Mouse (Mus musculus) lung, adult 18-20 months (tissue): ENCODE measurements around the gene Tlx1.

ENCODE experiments used
- DNase-seq, 2 experiments: peaks; one replicate each; pipeline ENCODE4 v3.0.0; 2022; ENCODE audit warnings: mixed read lengths in 2 of 2

Gene Tlx1

GRCm38 (mm10) chr19:45150490-45151181 is at the start of gene Tlx1:
Gene Tlx1, plus strand, starts transcription at chr19:45150680.
- no peak for DNase-seq

GRCm38 (mm10) chr19:45105591-45105990 is 44.9 kb upstream of the Tlx1 start:
- DNase-seq, result no peak

- DNase-seq, result no peak
These were observed 43.8 kb upstream of the Tlx1 start for GRCm38 (mm10) chr19:45106689-45107088.

DNA sequence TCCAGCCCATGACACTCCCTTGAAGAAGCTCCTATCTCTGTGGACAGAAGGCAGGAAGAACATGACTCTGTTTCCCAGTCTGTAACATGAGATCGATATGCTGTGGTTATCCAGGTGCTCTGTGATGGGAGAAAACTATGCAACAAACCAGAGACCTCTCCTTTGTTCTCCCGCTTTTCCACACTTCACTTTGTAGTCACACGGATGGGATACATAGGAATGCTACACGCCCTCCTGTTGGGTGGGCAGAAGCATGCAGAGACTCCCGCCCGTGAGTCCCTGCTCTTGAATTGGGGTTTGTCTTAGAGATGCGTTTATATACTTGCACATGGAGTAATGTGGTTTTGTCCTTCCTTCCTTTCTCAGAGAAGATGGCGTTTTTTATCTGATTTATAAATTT is 39.8 kb upstream of the Tlx1 start:
- no peak for DNase-seq

DNA sequence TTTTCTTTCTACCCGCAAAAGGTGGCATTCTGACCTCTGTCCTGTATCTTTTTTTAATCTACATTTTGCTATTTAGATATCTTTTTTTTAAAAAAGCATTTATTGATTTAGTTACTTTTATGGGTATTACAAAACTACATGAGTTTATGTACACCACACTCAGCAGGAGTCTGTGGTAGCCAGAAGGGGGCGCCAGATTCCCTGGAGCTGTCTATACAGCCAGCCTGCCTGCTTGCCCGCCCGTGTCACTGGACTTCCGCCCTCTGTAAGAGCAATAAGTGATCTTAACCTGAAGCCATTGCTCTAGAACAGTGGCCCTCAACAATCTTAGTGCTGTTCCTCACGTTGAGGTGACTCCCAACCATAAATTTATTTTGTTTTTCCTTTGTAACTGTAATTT is 38.0 kb upstream of the Tlx1 start:
- no peak for DNase-seq

DNA sequence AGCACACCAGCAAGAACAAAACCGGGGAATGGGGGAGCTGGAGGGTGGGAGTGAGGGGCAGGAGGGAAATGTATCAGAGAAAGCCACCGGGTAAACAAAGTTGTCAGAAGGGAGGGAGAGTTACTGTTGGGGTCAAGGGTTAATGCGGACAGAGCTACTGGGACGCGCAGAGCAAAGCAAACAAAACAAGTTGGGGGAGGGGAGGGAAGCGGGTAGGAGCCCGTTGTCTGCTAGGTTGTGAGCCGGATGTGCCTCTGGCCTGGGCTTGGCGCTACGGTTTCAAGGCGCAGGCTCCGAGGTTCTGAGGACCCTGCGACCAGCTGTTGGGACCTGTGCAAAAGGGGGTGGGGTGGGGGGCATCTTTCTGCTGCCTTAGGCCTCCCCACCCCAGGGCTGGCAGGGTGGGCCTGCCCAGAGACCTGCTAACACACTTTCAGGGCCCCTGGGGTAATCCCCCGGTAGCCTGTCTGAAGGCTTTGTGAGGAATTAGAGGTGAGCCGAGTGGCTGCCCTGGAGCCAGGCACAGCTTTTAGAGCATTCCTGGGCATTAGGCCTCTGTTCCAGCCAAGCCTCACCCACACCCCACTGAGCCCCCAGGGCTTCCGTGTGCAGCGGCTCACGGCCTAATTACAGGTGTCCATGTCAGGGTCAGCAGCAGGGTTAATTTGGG is 36.6 kb upstream of the Tlx1 start:
- no peak for DNase-seq

DNA sequence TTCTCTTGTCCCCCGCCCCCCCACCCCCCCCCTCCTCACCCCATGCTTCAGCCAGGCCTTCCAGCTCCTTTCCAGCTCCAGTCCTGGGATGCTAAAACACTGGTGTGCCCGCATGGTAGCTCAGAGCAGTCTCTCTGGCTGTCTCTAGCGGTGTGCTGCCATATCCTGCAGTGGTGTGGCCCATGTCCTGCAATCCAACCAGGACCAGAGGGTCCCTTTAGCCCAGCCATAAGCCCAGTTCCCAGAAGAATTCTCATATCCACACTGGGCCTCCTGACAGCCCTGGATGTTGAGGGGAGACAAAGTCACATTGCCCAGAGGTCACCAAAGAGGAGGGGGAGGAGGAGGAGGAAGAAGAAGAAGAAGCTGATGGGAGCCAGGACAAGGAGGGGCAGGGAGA is 35.7 kb upstream of the Tlx1 start:
- DNase-seq, result no peak

DNA sequence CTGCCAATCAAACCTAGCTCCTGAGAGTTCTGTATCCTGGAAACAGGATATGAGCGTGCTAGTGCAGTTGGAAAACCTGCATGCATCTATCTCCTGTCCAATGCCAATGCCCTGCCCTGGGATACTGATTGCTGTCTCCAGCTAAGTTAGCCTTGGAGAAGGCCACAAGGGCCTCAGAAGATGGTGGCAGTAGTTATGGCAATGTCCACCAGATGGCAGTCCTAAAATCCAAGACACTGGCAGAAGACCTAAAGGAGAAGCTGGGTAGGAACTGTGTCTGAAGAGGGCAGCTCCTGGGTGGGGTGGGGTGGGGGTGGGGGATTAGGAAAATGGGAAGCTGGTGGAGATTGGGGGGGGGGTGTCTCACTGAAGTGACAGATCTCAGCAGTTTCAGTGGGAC is 33.7 kb upstream of the Tlx1 start:
- DNase-seq, result peak; percentile 15 to 23

- DNase-seq, result no peak
These were observed 18.4 kb upstream of the Tlx1 start for GRCm38 (mm10) chr19:45131966-45132628.

GRCm38 (mm10) chr19:45142531-45142930 is 7.9 kb upstream of the Tlx1 start:
- DNase-seq, result no peak

GRCm38 (mm10) chr19:45143214-45143895 is 7.1 kb upstream of the Tlx1 start:
- no peak for DNase-seq

DNA sequence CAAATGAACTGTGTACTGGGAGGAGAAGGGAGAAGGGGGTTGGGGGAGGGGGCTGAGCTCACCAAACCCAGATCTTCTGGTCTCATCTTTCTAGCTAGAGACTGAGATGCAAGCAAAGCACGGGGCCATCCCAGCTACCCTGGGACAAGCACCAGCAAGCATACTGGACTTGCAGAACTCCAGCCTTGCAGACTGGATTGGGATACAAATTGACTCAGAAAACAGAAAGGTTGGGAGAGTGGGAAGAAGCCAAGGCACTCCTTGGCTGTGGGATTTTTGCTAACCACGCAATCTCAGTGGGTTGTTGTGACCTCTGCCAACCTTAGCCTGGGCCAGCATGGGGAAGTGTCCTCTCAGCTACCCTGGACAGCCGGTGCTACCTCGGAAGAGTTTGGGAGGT is 3.4 kb upstream of the Tlx1 start:
- DNase-seq, result no peak

DNA sequence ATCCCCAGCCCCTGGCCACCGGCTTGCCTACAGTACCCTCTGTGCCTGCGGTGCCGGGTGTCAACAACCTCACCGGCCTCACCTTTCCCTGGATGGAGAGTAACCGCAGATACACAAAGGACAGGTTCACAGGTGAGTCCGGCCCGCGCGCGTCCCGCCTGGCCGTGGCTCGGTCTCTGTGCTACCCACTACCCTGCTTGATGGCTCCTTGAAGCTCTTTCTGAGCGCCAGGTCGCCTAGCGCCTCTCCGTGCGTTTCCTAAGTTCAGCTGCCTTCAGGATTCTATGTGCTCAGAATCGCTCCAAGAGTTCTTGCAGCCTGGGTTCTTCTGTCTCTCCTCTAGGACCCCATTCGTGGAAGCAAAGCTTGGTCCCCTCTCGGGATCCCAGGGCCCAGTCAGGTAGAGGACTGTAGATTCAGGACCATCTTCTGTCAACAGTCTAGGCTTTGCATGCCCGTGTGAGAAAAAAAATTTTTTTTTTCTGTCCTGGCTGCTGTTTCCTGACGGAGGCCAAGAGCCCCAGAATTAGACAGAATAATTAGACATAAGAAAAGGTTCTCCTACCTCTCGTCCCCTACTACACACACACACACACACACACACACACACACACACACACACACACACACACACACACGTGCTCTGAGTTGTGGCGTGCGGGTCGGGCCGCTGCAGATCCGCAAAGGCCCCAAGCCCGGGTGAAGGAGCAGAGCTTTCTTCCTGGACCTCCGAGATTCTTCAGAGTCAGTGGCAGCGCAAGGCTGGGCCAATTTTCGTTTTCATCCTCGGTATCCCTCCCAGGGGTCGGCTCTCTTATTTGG is 1.1 kb downstream of the Tlx1 start:
- no peak for DNase-seq

- DNase-seq, result no peak
These were observed 1.7 kb downstream of the Tlx1 start for GRCm38 (mm10) chr19:45152183-45152650.

DNA sequence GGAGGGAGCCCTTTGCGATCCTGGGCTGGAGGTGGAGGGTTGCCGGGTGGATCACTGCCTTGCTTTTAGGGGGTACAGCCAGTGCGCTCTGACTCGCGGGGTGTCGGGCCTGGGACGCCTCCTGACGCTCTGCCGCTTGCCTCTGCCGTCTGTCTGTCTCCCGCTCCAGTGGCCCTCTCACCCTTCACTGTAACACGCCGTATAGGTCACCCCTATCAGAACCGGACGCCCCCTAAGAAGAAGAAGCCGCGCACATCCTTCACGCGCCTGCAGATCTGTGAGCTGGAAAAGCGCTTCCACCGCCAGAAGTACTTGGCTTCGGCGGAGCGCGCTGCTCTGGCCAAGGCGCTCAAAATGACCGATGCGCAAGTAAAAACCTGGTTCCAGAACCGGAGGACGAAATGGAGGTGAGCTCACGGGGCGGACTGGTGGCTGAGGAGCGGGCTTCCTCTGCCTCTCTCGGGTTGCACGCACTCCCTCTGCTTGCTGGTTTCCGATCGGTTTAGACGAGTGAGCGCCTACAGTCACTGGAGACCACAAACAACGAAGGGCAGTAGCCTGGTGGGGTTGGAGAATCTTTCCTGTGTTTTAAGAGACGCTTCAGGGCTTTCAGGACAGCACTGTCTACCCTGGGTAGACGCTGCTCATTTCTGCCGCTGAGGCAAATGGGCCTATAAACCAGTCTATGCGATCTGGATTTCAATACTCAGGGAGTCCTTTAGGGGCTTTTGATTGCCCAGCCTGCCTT is 3.0 kb downstream of the Tlx1 start:
- no peak for DNase-seq

- DNase-seq, result no peak
These were observed 3.5 kb downstream of the Tlx1 start for GRCm38 (mm10) chr19:45154059-45154386.

GRCm38 (mm10) chr19:45154521-45154920 is 4.0 kb downstream of the Tlx1 start:
- no peak for DNase-seq

GRCm38 (mm10) chr19:45155141-45155790 is 4.8 kb downstream of the Tlx1 start:
- no peak for DNase-seq

- DNase-seq, result no peak
These were observed 5.3 kb downstream of the Tlx1 start for GRCm38 (mm10) chr19:45155791-45156186.

DNA sequence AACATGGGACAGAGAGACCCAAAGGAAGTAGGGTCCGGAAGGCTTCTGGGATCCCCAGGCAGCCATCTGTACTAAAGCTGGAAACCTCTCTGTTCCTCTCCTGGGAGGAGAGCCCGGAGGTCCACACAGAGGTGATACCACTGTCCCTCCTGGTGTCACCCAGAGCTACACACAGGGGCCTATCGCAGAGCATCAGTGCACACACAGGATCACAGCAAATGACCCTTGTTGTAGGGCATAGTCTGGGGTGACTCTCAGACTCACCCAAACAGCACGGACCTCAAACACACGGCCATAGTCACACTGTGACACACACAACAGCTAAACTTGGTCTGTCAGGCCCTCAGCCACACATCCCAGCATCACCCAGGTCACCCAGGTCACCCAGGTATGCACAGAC is 5.9 kb downstream of the Tlx1 start:
- DNase-seq, result no peak

- DNase-seq, result no peak
These were observed 7.7 kb downstream of the Tlx1 start for GRCm38 (mm10) chr19:45158201-45158600.
